Mouse (Mus musculus) lung, embryonic 16.5 days (tissue): ENCODE measurements around the gene Vsig8. TPM values are rescaled to one million over a fixed set of nuclear protein-coding genes. Genes with fewer than 3 reads are reported as not detected.

Source experiments
- ATAC-seq: fragments of 200-750 bp; cut with Nextera tagmentation; 2 replicates; pipeline ENCODE4 v1.8.0; 2017; ENCODE audit warnings: low read depth, mild to moderate bottlenecking, moderate library complexity
- H3K27ac ChIP-seq: fragments of 300-500 bp; sonication (generic); 2 replicates; pipeline ENCODE4 v1.5.1; 2014; ENCODE audit warnings: mild to moderate bottlenecking, control low read depth, low read length
- H3K27me3 ChIP-seq: fragments of 300-500 bp; sonication (generic); 2 replicates; pipeline ENCODE4 v1.6.1; 2014; ENCODE audit warnings: low read depth, low read length, mixed read lengths; ENCODE audit not compliant: control insufficient read depth, insufficient read depth
- H3K36me3 ChIP-seq: fragments of 300-500 bp; sonication (generic); 2 replicates; pipeline ENCODE4 v1.6.1; 2014; ENCODE audit warnings: low read length; ENCODE audit not compliant: control insufficient read depth, insufficient read depth
- H3K4me1 ChIP-seq: fragments of 300-500 bp; sonication (generic); replicated peaks from 2 replicates; pipeline ENCODE4 v1.6.1; 2014; ENCODE audit warnings: low read length, mixed read lengths; ENCODE audit not compliant: control insufficient read depth, insufficient read depth
- H3K4me2 ChIP-seq: fragments of 300-500 bp; sonication (generic); 2 replicates; pipeline ENCODE4 v1.6.1; 2014; ENCODE audit warnings: low read depth, low read length, control low read depth
- H3K4me3 ChIP-seq: fragments of 300-500 bp; sonication (generic); 2 replicates; pipeline ENCODE4 v1.5.1; 2014; ENCODE audit warnings: mild to moderate bottlenecking, low read length, control low read depth
- H3K9ac ChIP-seq: fragments of 300-500 bp; sonication (generic); 2 replicates; pipeline ENCODE4 v1.6.1; 2014; ENCODE audit warnings: low read length, control low read depth
- H3K9me3 ChIP-seq: fragments of 300-500 bp; sonication (generic); 2 replicates; pipeline ENCODE4 v1.6.1; 2016; ENCODE audit warnings: low read length; ENCODE audit not compliant: control insufficient read depth
- WGBS: fragments of 180-500 bp; shearing (Covaris S2); extraction: QIAGEN DNeasy Blood & Tissue Kit; methylation state at CpG from one replicate; pipeline ENCODE4 v1.1.7; 2014; 5-methylcytosine and 5-hydroxymethylcytosine counted together
- polyA plus RNA-seq: library from polyadenylated mRNA; unstranded; fragments of >200 nt; fragmentation: Nextera tagmentation; extraction: Ambion mirVana; gene quantifications from 2 replicates; pipeline ENCODE4 v1.2.1, GENCODE M21; 2015

Gene Vsig8
- polyA plus RNA-seq, 1 experiment from 2014 or later, result 0.11 TPM

DNA sequence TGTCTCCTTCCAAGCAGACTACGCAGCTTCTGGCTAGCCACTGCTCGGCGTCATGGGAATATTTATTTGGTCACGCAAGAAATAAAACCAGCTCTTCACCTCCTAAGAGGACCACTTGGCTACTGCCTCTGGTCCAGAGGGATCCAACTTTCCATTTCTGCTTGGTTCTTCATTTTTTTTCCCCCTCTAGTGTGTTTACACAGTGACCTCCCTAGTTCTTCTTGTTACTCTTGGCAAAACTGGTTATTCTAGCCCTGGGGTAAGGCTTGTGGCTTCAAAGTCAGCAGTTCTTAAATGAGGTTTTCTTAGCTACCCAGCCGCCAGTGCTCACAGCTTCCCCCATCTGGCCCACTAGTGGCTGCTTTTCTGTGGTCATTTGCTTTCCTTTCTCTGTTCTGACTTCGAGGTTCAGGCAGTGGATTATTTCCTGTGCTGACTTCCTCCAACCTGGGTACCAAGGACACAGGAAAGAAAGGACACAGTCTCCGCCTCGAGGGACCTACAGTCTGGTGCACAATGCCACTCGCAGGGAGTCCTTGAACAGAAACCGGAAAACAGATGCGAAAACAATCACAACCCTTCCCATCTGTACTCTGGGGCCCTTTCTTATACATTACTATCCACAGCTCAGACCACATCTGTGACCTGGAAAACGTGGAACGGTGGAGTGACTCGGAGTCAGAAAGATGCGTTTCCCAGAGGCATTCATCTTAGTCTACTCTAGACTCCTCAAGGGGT lies 30.5 kb upstream of the Vsig8 start:
- Histone ChIP-seq H3K36me3 (no peaks in the 10 kb centered on the region), H3K4me3 (peak overlapping the region; percentile 9; the same call in 1 of the 2 replicates), H3K9me3 (no peaks in the 10 kb centered on the region), H3K27ac (peak overlapping the region; percentile 95), H3K4me2 (peak overlapping the region; percentile 33), H3K4me1 (peaks cover 58% of the 10 kb centered on the region), H3K9ac (peak overlapping the region; percentile 49), H3K27me3 (no peaks in the 10 kb centered on the region)
- ATAC-seq, result peak; percentile 58
- 26% methylated on average over 15 of the region's 15 CpGs for WGBS

- 44% methylated on average over 7 of the region's 7 CpGs for WGBS
- Histone ChIP-seq H3K9ac (peak overlapping the region; percentile 49), H3K27me3 (no peaks in the 10 kb centered on the region), H3K27ac (peak overlapping the region; percentile 95), H3K4me1 (peaks cover 55% of the 10 kb centered on the region), H3K9me3 (no peaks in the 10 kb centered on the region), H3K36me3 (no peaks in the 10 kb centered on the region), H3K4me2 (peak overlapping the region; percentile 33), H3K4me3 (peak overlapping the region; percentile 19)
- ATAC-seq, result no peak
Measured at GRCm38 (mm10) chr1:172525971-172526370, 29.8 kb upstream of the Vsig8 start.

DNA sequence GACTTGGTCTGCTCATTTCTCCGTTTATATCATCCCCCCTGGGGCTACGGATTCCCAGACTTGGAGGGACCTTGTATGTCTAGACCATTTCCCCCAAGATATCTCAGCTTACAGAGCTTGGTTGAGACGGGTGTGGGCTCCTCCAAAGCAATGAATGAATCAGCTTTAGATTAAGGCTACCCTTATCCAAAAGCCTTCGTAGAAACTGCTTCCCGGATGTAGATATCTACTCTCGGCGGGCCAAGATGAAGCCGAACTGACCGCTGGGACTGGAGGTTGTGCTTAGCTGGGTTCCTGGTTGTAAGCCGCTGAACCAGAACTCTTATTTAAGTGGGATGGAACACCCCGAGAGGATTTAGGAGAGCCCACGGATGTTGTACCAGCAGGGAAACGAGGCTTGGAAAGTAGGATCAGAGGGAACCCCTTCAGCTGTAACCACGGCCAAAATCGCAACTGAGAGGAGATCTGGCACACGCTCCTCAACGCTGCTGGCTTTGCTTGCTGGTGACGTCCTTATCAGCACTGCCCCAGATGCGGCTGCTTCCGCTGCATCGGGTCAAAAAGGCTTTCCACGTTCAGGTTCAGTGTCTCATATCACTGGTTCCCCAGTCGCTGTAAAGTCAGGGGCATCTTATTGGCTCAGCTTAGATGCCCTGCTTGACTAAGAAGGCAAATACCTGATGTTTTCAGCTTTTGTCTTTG lies 29.2 kb upstream of the Vsig8 start:
- peak overlapping the region; percentile 19 for H3K4me3 ChIP-seq
- 43% methylated on average over 23 of the region's 23 CpGs for WGBS

DNA sequence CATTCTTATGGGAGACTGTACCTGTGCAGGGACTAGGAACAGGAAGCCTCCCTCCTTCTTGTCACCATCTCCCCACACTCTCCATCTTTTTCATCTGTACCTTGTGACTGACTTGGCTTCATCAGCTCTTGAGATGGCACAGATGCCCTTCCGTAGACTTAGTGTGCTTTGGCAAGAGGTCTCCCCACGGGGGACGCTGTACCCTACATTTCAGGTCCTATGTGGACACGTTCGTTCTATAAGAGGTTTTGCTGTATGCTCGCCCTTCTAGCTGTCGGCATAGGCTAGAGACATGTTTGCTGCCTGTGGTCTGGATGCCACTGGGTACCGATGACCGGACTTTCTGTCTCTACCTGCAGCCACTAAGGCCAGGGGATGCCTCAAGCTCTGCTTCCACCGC lies 28.3 kb upstream of the Vsig8 start:
- no peak overlapping the region for H3K9ac ChIP-seq
- no peak overlapping the region; the same call in 1 of the 2 replicates for H3K27ac ChIP-seq
- H3K4me1 ChIP-seq, result peaks cover 48% of the 10 kb centered on the region
- no peak overlapping the region; the same call in 1 of the 2 replicates for H3K4me2 ChIP-seq
- no peak overlapping the region for H3K4me3 ChIP-seq
- no peaks in the 10 kb centered on the region for H3K27me3 ChIP-seq
- no peak for ATAC-seq
- 92% methylated on average over 10 of the region's 10 CpGs for WGBS
- no peaks in the 10 kb centered on the region for H3K9me3 ChIP-seq
- no peaks in the 10 kb centered on the region for H3K36me3 ChIP-seq

More for the DNA sequence above, 29.2 kb upstream of the Vsig8 start:
- Histone ChIP-seq H3K4me2 (peak overlapping the region; percentile 33), H3K36me3 (no peaks in the 10 kb centered on the region), H3K4me1 (peaks cover 52% of the 10 kb centered on the region), H3K9me3 (no peaks in the 10 kb centered on the region), H3K9ac (peak overlapping the region; percentile 49), H3K27me3 (no peaks in the 10 kb centered on the region), H3K27ac (peak overlapping the region; percentile 95)
- no peak for ATAC-seq

- H3K27ac ChIP-seq, result no peak overlapping the region
- H3K9ac ChIP-seq, result no peak overlapping the region
- H3K36me3 ChIP-seq, result no peaks in the 10 kb centered on the region
- WGBS, result 9% methylated on average over 7 of the region's 7 CpGs
- peak; percentile 48 for ATAC-seq
- H3K4me3 ChIP-seq, result no peak overlapping the region
- no peak overlapping the region for H3K4me2 ChIP-seq
- no peaks in the 10 kb centered on the region for H3K27me3 ChIP-seq
- H3K4me1 ChIP-seq, result peaks cover 45% of the 10 kb centered on the region
- H3K9me3 ChIP-seq, result no peaks in the 10 kb centered on the region
Measured at GRCm38 (mm10) chr1:172528701-172529100, 27.0 kb upstream of the Vsig8 start.

DNA sequence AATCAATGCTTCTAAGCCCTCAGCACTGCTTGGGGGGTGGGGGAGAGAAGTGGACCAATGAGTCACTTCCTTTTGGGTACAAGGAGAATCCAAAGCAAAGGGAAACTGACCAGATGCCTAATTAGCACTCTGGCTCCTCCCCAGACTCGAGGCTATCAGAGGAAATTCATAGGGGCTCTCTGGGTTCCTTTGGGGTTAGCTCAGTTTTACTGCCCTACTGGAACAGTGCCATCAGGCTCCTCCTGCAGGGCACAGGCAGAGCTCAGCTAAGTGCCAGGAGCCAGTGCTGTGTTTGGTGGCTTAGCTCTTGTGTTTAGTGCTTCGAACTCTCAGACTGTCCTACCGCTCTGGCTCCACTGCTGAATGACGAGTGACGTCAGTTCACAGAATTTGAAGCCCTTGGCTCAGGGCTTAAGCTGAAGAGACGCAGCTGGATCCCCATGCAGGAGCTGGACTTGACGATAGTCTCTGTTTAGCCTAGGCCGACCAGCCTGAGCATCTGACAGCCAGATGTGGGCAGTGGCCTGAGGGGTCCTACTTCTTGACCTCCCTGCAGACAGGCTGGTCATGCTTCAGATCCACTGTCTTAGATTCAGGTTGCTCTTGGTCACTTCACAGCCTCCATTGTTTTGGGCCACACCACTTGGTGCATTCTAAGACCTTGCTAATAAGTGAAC lies 25.1 kb upstream of the Vsig8 start:
- H3K9me3 ChIP-seq, result no peaks in the 10 kb centered on the region
- H3K4me2 ChIP-seq, result no peak overlapping the region
- H3K4me1 ChIP-seq, result peaks cover 31% of the 10 kb centered on the region
- ATAC-seq, result peak; percentile 37
- H3K4me3 ChIP-seq, result no peak overlapping the region
- WGBS, result 24% methylated on average over 8 of the region's 8 CpGs
- H3K36me3 ChIP-seq, result no peaks in the 10 kb centered on the region
- no peak overlapping the region for H3K27ac ChIP-seq
- no peaks in the 10 kb centered on the region for H3K27me3 ChIP-seq
- no peak overlapping the region for H3K9ac ChIP-seq

DNA sequence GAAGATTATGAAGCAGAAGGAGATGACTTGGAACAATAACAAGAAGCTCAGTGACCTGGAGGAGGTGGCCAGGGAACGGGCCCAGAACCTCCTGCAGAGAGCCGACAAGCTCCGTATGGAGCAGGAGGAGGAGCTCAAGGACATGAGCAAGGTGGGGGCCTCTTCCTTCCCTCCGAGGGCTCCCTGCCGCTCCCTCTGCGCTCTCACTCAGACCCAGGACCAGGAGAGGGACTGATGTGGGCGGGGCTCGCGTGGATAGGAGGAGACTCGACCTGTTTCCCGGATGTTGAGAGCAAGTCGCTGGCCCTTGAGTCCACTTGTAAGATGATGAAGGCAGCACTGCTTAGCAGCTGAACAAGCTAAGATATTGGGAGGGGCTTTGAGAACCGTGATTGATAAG lies 23.2 kb upstream of the Vsig8 start:
- peak overlapping the region; percentile 46 for H3K9ac ChIP-seq
- H3K36me3 ChIP-seq, result no peaks in the 10 kb centered on the region
- ATAC-seq, result peak; percentile 69
- peaks cover 14% of the 10 kb centered on the region for H3K4me1 ChIP-seq
- peak overlapping the region; percentile 24 for H3K4me3 ChIP-seq
- H3K27me3 ChIP-seq, result no peaks in the 10 kb centered on the region
- peak overlapping the region; percentile 36; the same call in 1 of the 2 replicates for H3K27ac ChIP-seq
- H3K4me2 ChIP-seq, result peak overlapping the region; percentile 55
- H3K9me3 ChIP-seq, result no peaks in the 10 kb centered on the region
- under 1% methylated on average over 12 of the region's 13 CpGs for WGBS

- WGBS, result 82% methylated on average over 16 of the region's 16 CpGs
- Histone ChIP-seq H3K4me1 (peaks cover 14% of the 10 kb centered on the region), H3K9me3 (no peaks in the 10 kb centered on the region), H3K27me3 (no peaks in the 10 kb centered on the region), H3K4me3 (no peak overlapping the region), H3K9ac (no peak overlapping the region), H3K4me2 (no peak overlapping the region), H3K36me3 (no peaks in the 10 kb centered on the region), H3K27ac (no peak overlapping the region)
- no peak for ATAC-seq
Measured at GRCm38 (mm10) chr1:172535116-172535515, 20.6 kb upstream of the Vsig8 start.

GRCm38 (mm10) chr1:172539827-172540226 lies 15.9 kb upstream of the Vsig8 start:
- 47% methylated on average over 6 of the region's 6 CpGs for WGBS
- Histone ChIP-seq H3K27ac (no peak overlapping the region), H3K4me3 (no peak overlapping the region), H3K9ac (no peak overlapping the region), H3K4me2 (no peak overlapping the region), H3K27me3 (no peaks in the 10 kb centered on the region), H3K4me1 (no peaks in the 10 kb centered on the region), H3K9me3 (no peaks in the 10 kb centered on the region), H3K36me3 (no peaks in the 10 kb centered on the region)
- ATAC-seq, result no peak
